Mouse (Mus musculus) testis, adult 2 months (tissue): ENCODE results near the gene Prdm16. TPM values are rescaled to one million over a fixed set of nuclear protein-coding genes. Genes with fewer than 3 reads are reported as not detected.

Experiments used
- H3K27ac ChIP-seq: fragments of 200-500 bp; 2 replicates; pipeline ENCODE4 v1.5.1; 2012; ENCODE audit warnings: low read depth, low read length; ENCODE audit not compliant: control insufficient read depth, insufficient read depth
- H3K27me3 ChIP-seq: fragments of 200-500 bp; 2 replicates; pipeline ENCODE4 v1.6.1; 2012; ENCODE audit warnings: mild to moderate bottlenecking, low read length, moderate library complexity; ENCODE audit not compliant: control insufficient read depth, insufficient read depth
- H3K36me3 ChIP-seq: fragments of 200-500 bp; 2 replicates; pipeline ENCODE4 v1.6.1; 2012; ENCODE audit warnings: mild to moderate bottlenecking, low read length; ENCODE audit not compliant: control insufficient read depth, insufficient read depth
- H3K4me1 ChIP-seq: fragments of 200-500 bp; 2 replicates; pipeline ENCODE4 v1.6.1; 2012; ENCODE audit warnings: low read length; ENCODE audit not compliant: control insufficient read depth, insufficient read depth
- H3K4me3 ChIP-seq: fragments of 200-500 bp; 2 replicates; pipeline ENCODE4 v1.5.1; 2012; ENCODE audit warnings: low read depth, mild to moderate bottlenecking, low read length, moderate library complexity, mixed read lengths; ENCODE audit not compliant: control insufficient read depth
- CTCF ChIP-seq: fragments of 200-500 bp; IDR thresholded peaks from 2 replicates; pipeline ENCODE4 v1.5.1; 2012; ENCODE audit warnings: low read depth, mild to moderate bottlenecking, inconsistent platforms, low read length, moderate library complexity; ENCODE audit not compliant: control insufficient read depth, insufficient read depth, insufficient replicate concordance
- POLR2A ChIP-seq: fragments of 200-500 bp; IDR thresholded peaks from 2 replicates; pipeline ENCODE4 v1.6.1; 2012; ENCODE audit warnings: low read depth, mild to moderate bottlenecking, inconsistent platforms, low read length, moderate library complexity; ENCODE audit not compliant: control insufficient read depth
- polyA plus RNA-seq: library from polyadenylated mRNA; depleted of rRNA; stranded (reverse); fragments of >200 nt; gene quantifications from 2 replicates; pipeline ENCODE4 v1.2.3, GENCODE M21; 2012

Prdm16 gene
- polyA plus RNA-seq, 1 experiment, result 3.0 TPM

GRCm38 (mm10) chr4:154672027-154672426, 35.4 kb upstream of the Prdm16 start:
- Histone ChIP-seq H3K36me3 (no peaks in the 10 kb centered on the region), H3K4me3 (no peak overlapping the region), H3K27ac (no peak overlapping the region), H3K27me3 (no peaks in the 10 kb centered on the region), H3K4me1 (no peaks in the 10 kb centered on the region; the same call in 1 of the 2 replicates)
- TF ChIP-seq POLR2A (no peak), CTCF (no peak)

GRCm38 (mm10) chr4:154671232-154671912, 34.7 kb upstream of the Prdm16 start:
- H3K27ac ChIP-seq, result no peak overlapping the region
- H3K4me1 ChIP-seq, result no peaks in the 10 kb centered on the region; the same call in 1 of the 2 replicates
- no peak for TF ChIP-seq POLR2A
- no peak for TF ChIP-seq CTCF
- no peaks in the 10 kb centered on the region for H3K27me3 ChIP-seq
- no peaks in the 10 kb centered on the region for H3K36me3 ChIP-seq
- no peak overlapping the region for H3K4me3 ChIP-seq

DNA sequence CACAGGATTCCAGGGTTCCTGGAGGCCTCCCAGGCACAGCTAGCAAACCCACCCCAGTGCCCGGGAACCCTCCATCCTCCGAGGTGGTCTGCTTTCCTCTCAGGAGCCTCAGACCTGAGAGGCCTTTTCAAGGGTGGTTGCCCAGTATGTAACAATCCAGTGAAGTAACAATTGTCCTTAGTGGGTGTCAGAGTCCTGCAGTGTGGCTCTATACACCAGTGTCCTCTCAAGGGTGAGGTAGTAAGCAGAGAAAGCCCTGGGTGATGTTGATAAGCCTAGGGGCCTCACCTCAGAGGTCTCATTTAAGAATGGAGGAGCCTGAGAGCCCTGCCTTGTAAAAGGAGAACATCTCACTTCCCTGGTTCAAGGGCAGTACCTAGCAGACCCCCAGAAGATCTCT, 31.1 kb upstream of the Prdm16 start, which contains the start of gene Actrt2:
Actrt2 (minus strand) TSS at position 101 of the 400 bp plus-strand sequence.
- Histone ChIP-seq H3K27ac (peak within 1 kb of the TSS; percentile 55), H3K4me1 (no peaks in the 10 kb centered on the region), H3K27me3 (no peaks in the 10 kb centered on the region), H3K36me3 (no peaks in the 10 kb centered on the region), H3K4me3 (peak within 1 kb of the TSS; percentile 87)
- TF ChIP-seq CTCF, result no peak
- TF ChIP-seq POLR2A, result peak; percentile 40; the same call in 1 of the 2 replicates

DNA sequence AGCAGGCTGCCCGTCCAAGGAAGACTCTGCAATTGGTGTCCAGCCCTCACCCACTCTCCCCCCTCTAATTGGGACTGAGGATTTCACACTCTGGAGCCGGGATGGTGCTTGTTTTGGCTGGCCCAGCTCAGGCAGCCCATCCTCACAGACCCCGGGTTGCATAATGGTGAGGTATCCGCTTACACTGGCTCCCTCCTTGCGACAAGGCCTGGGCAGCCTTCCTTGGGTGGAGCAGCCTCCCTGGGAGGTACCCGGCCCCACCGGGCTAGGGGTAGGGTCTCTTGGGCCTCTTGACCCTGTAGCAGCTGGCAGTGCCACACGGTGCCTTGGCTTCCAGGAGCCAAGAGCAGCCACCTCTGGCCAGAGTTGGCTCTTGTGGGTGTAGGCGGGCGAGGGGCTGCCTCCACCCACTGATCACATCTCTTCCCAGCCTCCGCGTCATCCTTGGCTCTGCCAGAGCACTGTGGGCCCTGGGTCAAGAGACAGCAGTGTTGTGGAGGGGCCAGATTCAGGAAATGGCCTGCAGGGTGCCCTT, 26.1 kb upstream of the Prdm16 start:
- H3K4me3 ChIP-seq, result no peak overlapping the region
- H3K36me3 ChIP-seq, result no peaks in the 10 kb centered on the region
- TF ChIP-seq CTCF (no peak), POLR2A (no peak)
- H3K4me1 ChIP-seq, result no peaks in the 10 kb centered on the region
- no peak overlapping the region for H3K27ac ChIP-seq
- H3K27me3 ChIP-seq, result no peaks in the 10 kb centered on the region

DNA sequence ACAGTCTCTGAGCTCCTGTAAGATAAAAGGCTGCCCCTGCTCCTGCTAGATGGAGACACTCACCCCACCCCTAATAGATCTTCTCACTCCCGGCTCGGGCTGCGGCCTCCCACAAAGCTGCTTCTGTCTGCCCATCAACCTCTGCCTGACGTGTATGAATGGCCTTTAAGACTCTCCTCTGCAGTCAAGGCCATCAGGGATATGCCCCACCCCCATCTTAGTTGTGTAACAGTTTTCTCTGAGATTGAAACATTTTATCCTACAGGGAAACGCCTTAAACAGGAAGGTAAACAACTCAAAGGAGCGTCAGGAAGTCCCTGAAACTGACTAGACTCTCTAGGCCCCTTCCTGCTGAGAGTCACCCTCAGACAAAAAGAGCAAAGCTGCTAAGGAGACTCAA, 24.6 kb upstream of the Prdm16 start:
- no peaks in the 10 kb centered on the region for H3K27me3 ChIP-seq

GRCm38 (mm10) chr4:154660025-154660424, 23.4 kb upstream of the Prdm16 start:
- Histone ChIP-seq H3K4me3 (no peak overlapping the region), H3K27ac (no peak overlapping the region), H3K4me1 (peaks cover 5% of the 10 kb centered on the region), H3K36me3 (no peaks in the 10 kb centered on the region), H3K27me3 (no peaks in the 10 kb centered on the region)
- TF ChIP-seq CTCF (no peak), POLR2A (no peak)

More for the DNA sequence above, 24.6 kb upstream of the Prdm16 start:
- H3K27ac ChIP-seq, result no peak overlapping the region
- TF ChIP-seq CTCF, result no peak
- no peak for TF ChIP-seq POLR2A
- no peaks in the 10 kb centered on the region for H3K36me3 ChIP-seq
- no peaks in the 10 kb centered on the region; the same call in 1 of the 2 replicates for H3K4me1 ChIP-seq
- H3K4me3 ChIP-seq, result no peak overlapping the region

GRCm38 (mm10) chr4:154655134-154655910, 18.6 kb upstream of the Prdm16 start:
- peaks cover 5% of the 10 kb centered on the region for H3K4me1 ChIP-seq
- H3K27ac ChIP-seq, result no peak overlapping the region
- no peak overlapping the region for H3K4me3 ChIP-seq
- H3K36me3 ChIP-seq, result no peaks in the 10 kb centered on the region
- H3K27me3 ChIP-seq, result no peaks in the 10 kb centered on the region
- TF ChIP-seq POLR2A (no peak), CTCF (no peak)
